Mouse (Mus musculus) MEL (cell line): ENCODE measurements around the gene Btbd6.

ENCODE experiments used
- CHD2 ChIP-seq: IDR thresholded peaks from 2 replicates; pipeline ENCODE4 v1.6.1; 2011; ENCODE audit warnings: low read length, improper control_type of control experiment
- MEF2A ChIP-seq: IDR thresholded peaks from 2 replicates; pipeline ENCODE4 v1.6.1; 2014; ENCODE audit warnings: low read depth, mild to moderate bottlenecking, inconsistent platforms, low read length, improper control_type of control experiment; ENCODE audit not compliant: poor library complexity, insufficient replicate concordance, severe bottlenecking; ENCODE audit errors: extremely low read depth
- POLR2A ChIP-seq, 2 experiments: IDR thresholded peaks; 2 replicates each; pipeline ENCODE4 v1.6.1; 2011 to 2012; ENCODE audit warnings: low read length in 2 of 2, mild to moderate bottlenecking in 2 of 2, control low read depth in 1 of 2, improper control_type of control experiment in 1 of 2, low read depth in 1 of 2, moderate library complexity in 1 of 2; ENCODE audit not compliant: control insufficient read depth in 1 of 2, insufficient read depth in 1 of 2, poor library complexity in 1 of 2
- SMC3 ChIP-seq: IDR thresholded peaks from 2 replicates; pipeline ENCODE4 v1.6.1; 2011; ENCODE audit warnings: low read depth, low read length, improper control_type of control experiment

DNA sequence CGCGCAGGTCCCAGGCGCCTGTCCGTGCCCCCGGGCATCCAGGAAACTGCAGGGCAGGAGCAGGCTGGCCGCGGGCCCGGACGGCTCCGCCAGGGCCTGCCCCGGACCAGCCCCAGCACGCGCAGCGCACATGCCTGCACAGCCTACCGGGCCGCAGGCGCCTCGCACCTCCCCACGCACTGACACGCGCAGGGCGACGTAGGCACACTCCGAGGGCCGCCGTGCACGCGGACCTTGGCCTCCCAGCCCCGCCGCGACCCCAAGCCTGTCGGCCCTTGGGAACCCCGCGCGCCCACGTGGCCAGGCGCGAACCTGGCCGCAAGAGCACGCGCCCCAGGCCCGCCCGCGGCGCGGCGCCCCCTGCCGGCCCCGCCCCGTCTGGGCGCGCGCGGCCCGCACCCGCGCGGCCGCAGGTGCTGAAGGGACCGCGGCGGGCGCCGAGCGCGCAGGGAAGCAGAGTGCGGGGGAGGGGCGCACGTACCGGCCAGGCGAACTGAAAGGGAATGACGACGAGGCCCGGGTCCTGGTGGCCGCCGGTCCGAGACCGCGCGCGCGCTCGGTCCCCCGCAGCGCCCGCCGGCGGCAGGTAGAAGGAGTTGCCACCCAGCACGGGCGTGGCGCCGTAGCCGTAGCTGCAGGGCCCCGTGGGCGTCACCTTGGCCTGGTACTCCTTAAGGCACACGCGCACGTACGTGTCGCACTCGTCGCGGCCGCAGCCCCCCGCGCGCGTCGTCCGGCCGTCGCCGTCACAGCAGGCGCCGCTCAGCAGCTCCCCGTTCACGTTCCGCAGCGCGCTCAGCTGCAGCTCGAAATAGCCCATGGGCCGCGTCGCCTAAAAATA lies 47.7 kb upstream of the Btbd6 start:
- TF ChIP-seq POLR2A (IDR thresholded peaks at IDR 0.05; ENCODE audit: control insufficient read depth in 1 of 2, insufficient read depth in 1 of 2, low read depth in 1 of 2, low read length in 2 of 2, poor library complexity in 1 of 2) (no peak), CHD2 (no peak), SMC3 (no peak), MEF2A (no peak)
